7 mouse cellular contexts compared by ENCODE assay signal in genomic region chr13:91460621-91461284, GRCm38 (mm10). TPM values are rescaled to one million over a fixed set of nuclear protein-coding genes. Genes with fewer than 3 reads are reported as not detected.
DNase-seq lines count a peak whose midpoint lies in the region; ATAC-seq lines count a peak whose summit lies in the region.

No protein-coding gene starts in this region.

- intact Hi-C loops in gastrocnemius, postnatal 36 days (cut with DNase I): loop anchor here (1.0 to 10.0 kb wide), 4 partner anchors 89 to 526 kb away; no protein-coding TSS in a partner anchor
- intact Hi-C loops in left cerebral cortex, postnatal 25 days (cut with DNase I): loop anchor here (1.0 to 5.0 kb wide), 7 partner anchors 46 to 493 kb away; partner anchors contain the start of genes Atg10 and Zcchc9

- peak; percentile 100 for DNase-seq in adrenal gland, adult 2 months
- DNase-seq in embryo, embryonic 11.5 days (ENCODE audit: low read depth, low spot score): peak; percentile 97
- peak; percentile 99 to 100 for DNase-seq in gastrocnemius, postnatal 36 days
- peak; percentile 97 to 99 for DNase-seq in left cerebral cortex, postnatal 25 days (ENCODE audit: low spot score in 2 of 2)
- DNase-seq in midbrain, embryonic 10.5 days (ENCODE audit: low spot score): peak; percentile 99
- DNase-seq in right cerebral cortex, postnatal 4 days: peak; percentile 100

- H3K4me2 ChIP-seq in intestine, embryonic 15.5 days (replicated peaks): peak overlapping the region; percentile 90

- peaks cover 8% of the 10 kb centered on the region for H3K4me1 ChIP-seq in intestine, embryonic 15.5 days (replicated peaks)
- H3K4me1 ChIP-seq in midbrain, embryonic 10.5 days: peaks cover 47% of the 10 kb centered on the region

- H3K27me3 ChIP-seq in intestine, embryonic 15.5 days (replicated peaks): no peaks in the 10 kb centered on the region
- no peaks in the 10 kb centered on the region for H3K27me3 ChIP-seq in midbrain, embryonic 10.5 days (ENCODE audit: low read depth, poor library complexity, severe bottlenecking)

- H3K27ac ChIP-seq in intestine, embryonic 15.5 days: peak overlapping the region; percentile 93
- peak overlapping the region; percentile 98 for H3K27ac ChIP-seq in midbrain, embryonic 10.5 days (replicated peaks)

- peak; percentile 97 for ATAC-seq in intestine, embryonic 15.5 days

- peak overlapping the region; percentile 81 for H3K9ac ChIP-seq in intestine, embryonic 15.5 days

- peak overlapping the region; percentile 86 for H3K4me3 ChIP-seq in intestine, embryonic 15.5 days (replicated peaks)
- H3K4me3 ChIP-seq in midbrain, embryonic 10.5 days: peak overlapping the region; percentile 97

- H3K9me3 ChIP-seq in intestine, embryonic 15.5 days: no peaks in the 10 kb centered on the region
- no peaks in the 10 kb centered on the region for H3K9me3 ChIP-seq in midbrain, embryonic 10.5 days (replicated peaks)

- under 1% methylated on average over 54 of the region's 70 CpGs for WGBS in intestine, embryonic 15.5 days
- under 1% methylated on average over 49 of the region's 70 CpGs for WGBS in midbrain, embryonic 10.5 days

- no peaks in the 10 kb centered on the region for H3K36me3 ChIP-seq in intestine, embryonic 15.5 days
- H3K36me3 ChIP-seq in midbrain, embryonic 10.5 days: no peaks in the 10 kb centered on the region

RNA-seq across cellular contexts. Expression of gene Ssbp2, which starts 0.7 kb away (rescaled TPM):
- 10 to 100 TPM; 23.8 to 41.2 TPM for total RNA-seq in adrenal gland, adult 2 months (2021)
- 3.9 and 5.5 TPM in 2 replicates for polyA plus RNA-seq in adrenal gland, adult 2 months (2012; rRNA removed)
- total RNA-seq in gastrocnemius, postnatal 36 days (2021): 10 to 100 TPM; 16.7 to 19.8 TPM
- 77.4 and 79.3 TPM in 2 replicates for polyA plus RNA-seq in intestine, embryonic 15.5 days (2015; fragmentation: Nextera tagmentation; extraction: Ambion mirVana)
- 100 to 1,000 TPM; 139 to 140 TPM for total RNA-seq in left cerebral cortex, postnatal 25 days (2021)
- 148 and 159 TPM in 2 replicates for polyA plus RNA-seq in midbrain, embryonic 10.5 days (2016; fragmentation: Nextera tagmentation; extraction: Ambion mirVana)

Comparison
In these comparisons a context has a peak if more than half of its experiments do, and no peak if none do; other contexts are left out.
1. Peak in every context shown above with its lines: DNase-seq, ATAC-seq, H3K4me3 ChIP-seq and H3K27ac ChIP-seq.